Mouse (Mus musculus): Measurements from ENCODE around the gene Gucy2f. TPM values are rescaled to one million over a fixed set of nuclear protein-coding genes. Genes with fewer than 3 reads are reported as not detected.

Gucy2f gene
- polyA plus RNA-seq (2012; rRNA removed) = 0.09 and 0.13 TPM in 2 replicates

GRCm38 (mm10) chrX:142196831-142197230 is at the start of gene Gucy2f:
Gene Gucy2f, minus strand, starts transcription at chrX:142196931.

DNA sequence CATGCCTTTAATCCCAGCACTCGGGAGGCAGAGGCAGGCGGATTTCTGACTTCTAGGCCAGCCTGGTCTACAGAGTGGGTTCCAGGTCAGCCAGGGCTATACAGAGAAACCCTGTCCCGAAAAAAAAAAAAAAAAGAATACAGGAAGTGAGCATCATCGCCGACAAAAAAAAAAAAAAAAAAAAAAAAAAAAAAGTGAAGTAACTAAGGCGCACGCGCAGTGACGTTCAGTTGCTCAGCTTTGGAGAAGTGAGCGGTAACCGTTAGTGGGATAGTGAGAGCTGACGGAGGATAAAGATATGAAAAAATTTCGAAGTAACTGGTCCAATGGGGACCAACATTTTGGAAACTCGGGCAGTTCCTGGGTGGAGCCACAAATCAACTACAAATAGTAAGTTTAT is 29.8 kb upstream of the Gucy2f start, which contains the start of gene Nxt2:
Gene Nxt2, plus strand, starts transcription at position 229 of the 400 bp plus-strand sequence.

Other genes starting within 250 kb of the Gucy2f start
- 6.9 and 8.4 TPM in 2 replicates for gene Nxt2, start 29.8 kb upstream of the Gucy2f start, polyA plus RNA-seq (2012; rRNA removed)
- 25.6 and 29.1 TPM in 2 replicates for gene Kcne1l, start 109.4 kb upstream of the Gucy2f start, polyA plus RNA-seq (2012; rRNA removed)
- gene Acsl4, start 193.6 kb upstream of the Gucy2f start, polyA plus RNA-seq (2012; rRNA removed) = 7.3 and 7.6 TPM in 2 replicates